Mouse (Mus musculus) neural tube, embryonic 11.5 days (tissue): ENCODE data around the gene Pappa. TPM values are rescaled to one million over a fixed set of nuclear protein-coding genes. Genes with fewer than 3 reads are reported as not detected.

Experiments
- ATAC-seq: fragments of 200-750 bp; cut with Nextera tagmentation; 2 replicates; pipeline ENCODE4 v1.8.0; 2017; ENCODE audit warnings: moderate number of reproducible peaks, mild to moderate bottlenecking, moderate TSS enrichment, moderate library complexity; ENCODE audit not compliant: insufficient read depth, low FRiP score, low TSS enrichment
- DNase-seq: peaks from one replicate; pipeline ENCODE4 v3.0.0-alpha.2; 2015; ENCODE audit warnings: low spot score
- H3K27ac ChIP-seq: fragments of 300-500 bp; sonication (generic); 2 replicates; pipeline ENCODE4 v1.5.1; 2014; ENCODE audit warnings: low read depth, mild to moderate bottlenecking, low read length
- H3K27me3 ChIP-seq: fragments of 300-500 bp; sonication (generic); 2 replicates; pipeline ENCODE4 v1.6.1; 2014; ENCODE audit warnings: mild to moderate bottlenecking, low read length, mixed read lengths; ENCODE audit not compliant: control insufficient read depth, insufficient read depth
- H3K36me3 ChIP-seq: fragments of 300-500 bp; sonication (generic); 2 replicates; pipeline ENCODE4 v1.6.1; 2014; ENCODE audit warnings: mild to moderate bottlenecking, low read length, moderate library complexity, mixed read lengths; ENCODE audit not compliant: control insufficient read depth, insufficient read depth
- H3K4me1 ChIP-seq: fragments of 300-500 bp; sonication (generic); 2 replicates; pipeline ENCODE4 v1.6.1; 2014; ENCODE audit warnings: low read length, mixed read lengths; ENCODE audit not compliant: control insufficient read depth, insufficient read depth
- H3K4me2 ChIP-seq: fragments of 300-500 bp; sonication (generic); 2 replicates; pipeline ENCODE4 v1.6.1; 2014; ENCODE audit warnings: low read depth, mild to moderate bottlenecking, moderate library complexity
- H3K4me3 ChIP-seq: fragments of 300-500 bp; sonication (generic); 2 replicates; pipeline ENCODE4 v1.5.1; 2014; ENCODE audit warnings: low read depth, low read length
- H3K9ac ChIP-seq: fragments of 300-500 bp; sonication (generic); 2 replicates; pipeline ENCODE4 v1.6.1; 2014; ENCODE audit warnings: mild to moderate bottlenecking, low read length
- H3K9me3 ChIP-seq: fragments of 300-500 bp; sonication (generic); 2 replicates; pipeline ENCODE4 v1.6.1; 2016; ENCODE audit warnings: low read length; ENCODE audit not compliant: control insufficient read depth
- WGBS: fragments of 180-500 bp; shearing (Covaris S2); extraction: QIAGEN DNeasy Blood & Tissue Kit; methylation state at CpG from one replicate; pipeline ENCODE4 v1.1.7; 2014; 5-methylcytosine and 5-hydroxymethylcytosine counted together
- polyA plus RNA-seq: library from polyadenylated mRNA; unstranded; fragments of >200 nt; fragmentation: Nextera tagmentation; extraction: Ambion mirVana; gene quantifications from 2 replicates; pipeline ENCODE4 v1.2.1, GENCODE M21; 2014

Gene Pappa
- polyA plus RNA-seq, 1 experiment from 2014 or later: 0.78 TPM

DNA sequence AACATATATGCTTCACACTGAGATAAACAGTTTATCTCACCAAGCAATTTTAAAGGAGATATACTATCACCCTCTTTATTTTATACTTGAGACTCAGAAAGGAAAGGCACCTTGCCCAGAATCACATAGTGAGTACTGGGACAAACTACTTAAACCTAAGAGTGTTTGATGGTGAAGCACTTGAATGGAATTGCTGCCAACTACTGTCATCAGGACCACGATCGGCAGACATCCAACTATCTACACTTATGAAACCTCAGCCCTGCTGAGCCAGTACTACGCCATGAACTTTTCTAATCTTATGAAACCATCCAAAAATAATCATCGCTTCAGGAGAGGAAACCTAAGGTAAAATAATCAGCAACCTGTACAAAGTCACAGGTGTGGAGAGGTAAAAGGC is 275.5 kb downstream of the Pappa start:
- H3K4me1 ChIP-seq: no peaks in the 10 kb centered on the region
- no peaks in the 10 kb centered on the region for H3K27me3 ChIP-seq
- no peak overlapping the region for H3K27ac ChIP-seq
- WGBS: 98% methylated on average over 4 of the region's 4 CpGs
- H3K36me3 ChIP-seq: no peaks in the 10 kb centered on the region
- no peak overlapping the region for H3K4me3 ChIP-seq
- H3K9ac ChIP-seq: no peak overlapping the region
- ATAC-seq (no peak), DNase-seq (no peak)
- no peaks in the 10 kb centered on the region for H3K9me3 ChIP-seq
- no peak overlapping the region for H3K4me2 ChIP-seq

- no peak overlapping the region for H3K9ac ChIP-seq
- no peaks in the 10 kb centered on the region for H3K27me3 ChIP-seq
- WGBS: 83% methylated on average over 5 of the region's 5 CpGs
- H3K36me3 ChIP-seq: no peaks in the 10 kb centered on the region
- H3K27ac ChIP-seq: no peak overlapping the region
- ATAC-seq (no peak), DNase-seq (no peak)
- H3K4me3 ChIP-seq: no peak overlapping the region
- H3K4me2 ChIP-seq: no peak overlapping the region
- H3K4me1 ChIP-seq: no peaks in the 10 kb centered on the region
- H3K9me3 ChIP-seq: no peaks in the 10 kb centered on the region
Observed at GRCm38 (mm10) chr4:65402286-65402685, 278.3 kb downstream of the Pappa start.

- Histone ChIP-seq H3K4me1 (no peaks in the 10 kb centered on the region), H3K27ac (no peak overlapping the region), H3K4me3 (no peak overlapping the region), H3K27me3 (no peaks in the 10 kb centered on the region), H3K36me3 (no peaks in the 10 kb centered on the region), H3K9ac (no peak overlapping the region), H3K9me3 (no peaks in the 10 kb centered on the region), H3K4me2 (no peak overlapping the region)
- 64% methylated on average over 6 of the region's 6 CpGs for WGBS
- DNase-seq: peak; percentile 23
- no peak for ATAC-seq
Observed at GRCm38 (mm10) chr4:65402836-65403634, 279.1 kb downstream of the Pappa start.
